Mouse (Mus musculus): ENCODE results near the gene Ano6.

GRCm38 (mm10) chr15:96014501-96014900, 223.9 kb downstream of the Ano6 start:
- TF ChIP-seq POLR2A (IDR thresholded peaks at IDR 0.05; ENCODE audit: control insufficient read depth, extremely low read depth, insufficient read depth, low read length, poor library complexity) (no peak), CTCF (IDR thresholded peaks at IDR 0.05; ENCODE audit: borderline replicate concordance, control insufficient read depth, extremely low read depth, insufficient read depth, low read length, poor library complexity) (no peak)

All from thymus, adult 2 months (tissue).